Mouse (Mus musculus) WW6 (cell line): ENCODE data around the gene Zfp775.

ENCODE experiments used
- DNase-seq: peaks from one replicate; pipeline ENCODE4 v3.0.0-alpha.2; 2013; ENCODE audit warnings: low read depth, low spot score

Gene Zfp775

GRCm38 (mm10) chr6:48601271-48602079 lies at the start of gene Zfp775:
Gene Zfp775 (plus strand): TSS chr6:48602063.
- DNase-seq = no peak

- DNase-seq = peak; percentile 81
Measured at GRCm38 (mm10) chr6:48552918-48553317, 48.9 kb upstream of the Zfp775 start.

GRCm38 (mm10) chr6:48553819-48554218 lies 48.0 kb upstream of the Zfp775 start:
- no peak for DNase-seq

- DNase-seq = peak; percentile 80
Measured at GRCm38 (mm10) chr6:48554280-48555103, 47.4 kb upstream of the Zfp775 start, which contains the start of gene Lrrc61. Gene Lrrc61 (plus strand): TSS chr6:48554796.

GRCm38 (mm10) chr6:48555104-48555890 lies 46.6 kb upstream of the Zfp775 start:
- DNase-seq = no peak

GRCm38 (mm10) chr6:48555956-48556355 lies 45.9 kb upstream of the Zfp775 start:
- no peak for DNase-seq

GRCm38 (mm10) chr6:48565693-48566310 lies 36.1 kb upstream of the Zfp775 start:
- no peak for DNase-seq

GRCm38 (mm10) chr6:48566312-48566711 lies 35.6 kb upstream of the Zfp775 start:
- DNase-seq = no peak

- DNase-seq = no peak
Measured at GRCm38 (mm10) chr6:48568036-48568984, 33.6 kb upstream of the Zfp775 start.

GRCm38 (mm10) chr6:48569065-48569807 lies 32.6 kb upstream of the Zfp775 start:
- no peak for DNase-seq

- no peak for DNase-seq
Measured at GRCm38 (mm10) chr6:48572014-48572413, 29.8 kb upstream of the Zfp775 start.

GRCm38 (mm10) chr6:48572572-48573061 lies 29.2 kb upstream of the Zfp775 start, which contains the start of gene Rarres2:
Gene Rarres2 (minus strand): TSS chr6:48572789.
- no peak for DNase-seq

- DNase-seq = no peak
Measured at GRCm38 (mm10) chr6:48573280-48573679, 28.6 kb upstream of the Zfp775 start.

GRCm38 (mm10) chr6:48573981-48574380 lies 27.9 kb upstream of the Zfp775 start:
- no peak for DNase-seq

- DNase-seq = no peak
Measured at GRCm38 (mm10) chr6:48578736-48579135, 23.1 kb upstream of the Zfp775 start.

- DNase-seq = no peak
Measured at GRCm38 (mm10) chr6:48579215-48579648, 22.6 kb upstream of the Zfp775 start.

- no peak for DNase-seq
Measured at GRCm38 (mm10) chr6:48581257-48581656, 20.6 kb upstream of the Zfp775 start.

- DNase-seq = no peak
Measured at GRCm38 (mm10) chr6:48582037-48582436, 19.8 kb upstream of the Zfp775 start.

- no peak for DNase-seq
Measured at GRCm38 (mm10) chr6:48589194-48589750, 12.6 kb upstream of the Zfp775 start, which contains the start of gene Gm45021. Gene Gm45021 (plus strand): TSS chr6:48589610.
